Mouse (Mus musculus): Measurements from ENCODE around the gene Eif1b. TPM values are rescaled to one million over a fixed set of nuclear protein-coding genes. Genes with fewer than 3 reads are reported as not detected.

Gene Eif1b
- polyA plus RNA-seq, 1 experiment from 2014 or later = 112 TPM

DNA sequence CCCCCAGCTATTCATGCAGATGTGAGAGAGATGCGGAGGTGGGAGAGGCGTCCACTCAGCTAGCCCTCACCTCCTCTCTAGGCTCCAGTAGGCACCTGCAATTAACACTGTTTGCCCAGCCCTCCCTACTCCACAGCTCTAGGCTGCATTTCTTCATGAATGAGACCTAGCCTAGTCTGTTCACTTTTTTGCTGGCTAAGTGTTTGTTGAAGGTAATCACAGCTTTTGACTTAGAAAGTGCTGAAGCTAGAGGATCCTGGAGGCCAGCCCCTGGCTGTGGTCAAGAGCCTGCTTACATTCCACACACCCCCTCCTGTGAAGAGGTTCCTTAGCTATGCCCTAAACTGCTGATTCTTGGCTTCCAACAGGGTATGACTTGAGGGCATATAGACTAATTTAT, 49.4 kb downstream of the Eif1b start:
- Histone ChIP-seq H3K27ac (ENCODE audit: low read length) (no peak overlapping the region), H3K9me3 (ENCODE audit: low read length) (no peaks in the 10 kb centered on the region), H3K4me3 (ENCODE audit: low read depth, low read length) (no peak overlapping the region), H3K4me1 (ENCODE audit: insufficient read depth, low read depth, low read length) (no peaks in the 10 kb centered on the region; the same call in 1 of the 2 replicates), H3K36me3 (ENCODE audit: insufficient read depth, low read length) (no peaks in the 10 kb centered on the region), H3K4me2 (replicated peaks; ENCODE audit: low read depth, low read length) (no peak overlapping the region), H3K27me3 (replicated peaks; ENCODE audit: insufficient read depth, low read length) (no peaks in the 10 kb centered on the region; the same call in 1 of the 2 replicates), H3K9ac (replicated peaks; ENCODE audit: low read depth) (no peak overlapping the region)
- ATAC-seq (peak; percentile 92), DNase-seq (ENCODE audit: low spot score) (peak; percentile 91)
- WGBS = 40% methylated on average over 2 of the region's 2 CpGs
- no peak for TF ChIP-seq CTCF (IDR thresholded peaks at IDR 0.05)
- no peak for TF ChIP-seq EP300 (IDR thresholded peaks at IDR 0.05)

- Histone ChIP-seq H3K9me3 (ENCODE audit: low read length) (no peaks in the 10 kb centered on the region), H3K9ac (replicated peaks; ENCODE audit: low read depth) (no peak overlapping the region), H3K4me3 (ENCODE audit: low read depth, low read length) (no peak overlapping the region), H3K27ac (ENCODE audit: low read length) (no peak overlapping the region), H3K27me3 (replicated peaks; ENCODE audit: insufficient read depth, low read length) (no peaks in the 10 kb centered on the region; the same call in 1 of the 2 replicates), H3K4me2 (replicated peaks; ENCODE audit: low read depth, low read length) (no peak overlapping the region), H3K36me3 (ENCODE audit: insufficient read depth, low read length) (no peaks in the 10 kb centered on the region), H3K4me1 (ENCODE audit: insufficient read depth, low read depth, low read length) (no peaks in the 10 kb centered on the region; the same call in 1 of the 2 replicates)
- DNase-seq (ENCODE audit: low spot score) (peak; percentile 37), ATAC-seq (no peak)
- 17% methylated on average over 6 of the region's 6 CpGs for WGBS
- TF ChIP-seq CTCF (IDR thresholded peaks at IDR 0.05) (no peak), EP300 (IDR thresholded peaks at IDR 0.05) (no peak)
These were observed 50.2 kb downstream of the Eif1b start for GRCm38 (mm10) chr9:120542241-120542640.

Other genes with a start within 250 kb of the Eif1b start
- gene Myrip, start 190.7 kb upstream of the Eif1b start, polyA plus RNA-seq (2015; fragmentation: Nextera tagmentation; extraction: Ambion mirVana) = 0.58 and 0.65 TPM in 2 replicates
- gene Entpd3, start 47.6 kb downstream of the Eif1b start, polyA plus RNA-seq (2015; fragmentation: Nextera tagmentation; extraction: Ambion mirVana) = 3.6 and 4.1 TPM in 2 replicates
- gene Rpl14, start 79.2 kb downstream of the Eif1b start, polyA plus RNA-seq (2015; fragmentation: Nextera tagmentation; extraction: Ambion mirVana) = 456 and 488 TPM in 2 replicates